Mouse (Mus musculus) liver, adult 2 months (tissue): ENCODE measurements around the gene Vav2. TPM values are rescaled to one million over a fixed set of nuclear protein-coding genes. Genes with fewer than 3 reads are reported as not detected.

Experiments used
- DNase-seq: peaks from one replicate; pipeline ENCODE4 v3.0.0-alpha.2; 2011; ENCODE audit warnings: low read depth, low spot score; ENCODE audit errors: extremely low read depth
- H3K27ac ChIP-seq: fragments of 200-500 bp; replicated peaks from 2 replicates; pipeline ENCODE4 v1.5.1; 2012; ENCODE audit warnings: low read depth, mild to moderate bottlenecking, control low read depth, inconsistent platforms, low read length; ENCODE audit not compliant: insufficient read depth
- H3K27me3 ChIP-seq: fragments of 200-500 bp; 2 replicates; pipeline ENCODE4 v1.6.1; 2012; ENCODE audit warnings: mild to moderate bottlenecking, moderate library complexity, low read length, inconsistent platforms; ENCODE audit not compliant: control insufficient read depth, insufficient read depth
- H3K36me3 ChIP-seq: fragments of 200-500 bp; 2 replicates; pipeline ENCODE4 v1.6.1; 2012; ENCODE audit warnings: low read length, inconsistent platforms; ENCODE audit not compliant: control insufficient read depth, insufficient read depth
- H3K4me1 ChIP-seq: fragments of 200-500 bp; 2 replicates; pipeline ENCODE4 v1.6.1; 2011; ENCODE audit warnings: low read length; ENCODE audit not compliant: control insufficient read depth, insufficient read depth
- H3K4me3 ChIP-seq: fragments of 200-500 bp; 2 replicates; pipeline ENCODE4 v1.5.1; 2011; ENCODE audit warnings: low read depth, mild to moderate bottlenecking, control low read depth, low read length, moderate library complexity; ENCODE audit not compliant: insufficient read depth
- H3K79me2 ChIP-seq: fragments of 200-500 bp; 2 replicates; pipeline ENCODE4 v1.6.1; 2012; ENCODE audit warnings: inconsistent platforms, mild to moderate bottlenecking, low read length, moderate library complexity; ENCODE audit not compliant: control insufficient read depth, insufficient read depth
- H3K9ac ChIP-seq: fragments of 200-500 bp; 2 replicates; pipeline ENCODE4 v1.6.1; 2012; ENCODE audit warnings: low read depth, mild to moderate bottlenecking, control low read depth, inconsistent platforms, low read length
- CTCF ChIP-seq: fragments of 200-500 bp; IDR thresholded peaks from 2 replicates; pipeline ENCODE4 v1.5.1; 2011; ENCODE audit warnings: low read depth, low read length, control low read depth
- POLR2A ChIP-seq: fragments of 200-500 bp; IDR thresholded peaks from 2 replicates; pipeline ENCODE4 v1.6.1; 2011; ENCODE audit warnings: low read length, control low read depth; ENCODE audit not compliant: insufficient read depth; ENCODE audit errors: extremely low read depth
- WGBS: fragments of 180-500 bp; shearing (Covaris S2); methylation state at CpG from one replicate; pipeline ENCODE4 v1.1.7; 2018; 5-methylcytosine and 5-hydroxymethylcytosine counted together
- polyA plus RNA-seq: library from polyadenylated mRNA; depleted of rRNA; stranded (reverse); fragments of >200 nt; gene quantifications from 2 replicates; pipeline ENCODE4 v1.2.3, GENCODE M21; 2012
- total RNA-seq: library from RNA; depleted of rRNA; stranded (reverse); fragments of >200 nt; gene quantifications from 2 replicates; pipeline ENCODE4 v1.2.3, GENCODE M21; 2014

Gene Vav2
- total and polyA plus RNA-seq, 2 experiments = 17.6 to 26.0 TPM

DNA sequence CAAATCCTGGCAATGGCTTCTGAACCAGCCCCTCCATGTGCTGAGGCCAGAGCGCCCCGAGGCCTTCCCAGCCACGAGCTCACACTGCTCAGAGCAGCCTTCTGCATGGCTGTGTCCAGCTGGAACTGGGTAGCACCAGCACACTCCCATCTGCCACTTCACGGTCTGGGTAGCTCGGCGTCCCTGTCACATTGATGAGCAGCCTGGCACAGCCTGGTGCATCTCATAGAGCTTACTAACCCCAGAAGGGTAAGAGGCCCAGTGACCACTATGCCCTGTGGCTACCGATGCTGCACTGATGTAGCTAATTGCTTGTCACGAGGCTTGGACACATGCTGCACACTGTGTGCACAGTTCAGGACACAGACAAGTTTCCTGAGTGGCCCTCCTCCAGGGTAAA lies 74.1 kb downstream of the Vav2 start:
- peaks cover 39% of the 10 kb centered on the region for H3K79me2 ChIP-seq
- H3K9ac ChIP-seq = no peak overlapping the region
- DNase-seq = no peak
- H3K27me3 ChIP-seq = no peaks in the 10 kb centered on the region
- no peak overlapping the region for H3K27ac ChIP-seq
- WGBS = 92% methylated on average over 8 of the region's 8 CpGs
- peaks cover 2% of the 10 kb centered on the region; the same call in 1 of the 2 replicates for H3K4me1 ChIP-seq
- H3K36me3 ChIP-seq = no peaks in the 10 kb centered on the region
- no peak overlapping the region for H3K4me3 ChIP-seq
- TF ChIP-seq POLR2A (no peak), CTCF (no peak)

- WGBS = 92% methylated on average over 5 of the region's 5 CpGs
- DNase-seq = peak; percentile 38
- Histone ChIP-seq H3K79me2 (peaks cover 49% of the 10 kb centered on the region), H3K9ac (no peak overlapping the region), H3K27ac (no peak overlapping the region), H3K4me1 (peaks cover 2% of the 10 kb centered on the region; the same call in 1 of the 2 replicates), H3K27me3 (no peaks in the 10 kb centered on the region), H3K4me3 (no peak overlapping the region), H3K36me3 (no peaks in the 10 kb centered on the region)
- TF ChIP-seq CTCF = no peak
- TF ChIP-seq POLR2A = no peak
These were observed 76.5 kb downstream of the Vav2 start for GRCm38 (mm10) chr2:27350371-27350770.

DNA sequence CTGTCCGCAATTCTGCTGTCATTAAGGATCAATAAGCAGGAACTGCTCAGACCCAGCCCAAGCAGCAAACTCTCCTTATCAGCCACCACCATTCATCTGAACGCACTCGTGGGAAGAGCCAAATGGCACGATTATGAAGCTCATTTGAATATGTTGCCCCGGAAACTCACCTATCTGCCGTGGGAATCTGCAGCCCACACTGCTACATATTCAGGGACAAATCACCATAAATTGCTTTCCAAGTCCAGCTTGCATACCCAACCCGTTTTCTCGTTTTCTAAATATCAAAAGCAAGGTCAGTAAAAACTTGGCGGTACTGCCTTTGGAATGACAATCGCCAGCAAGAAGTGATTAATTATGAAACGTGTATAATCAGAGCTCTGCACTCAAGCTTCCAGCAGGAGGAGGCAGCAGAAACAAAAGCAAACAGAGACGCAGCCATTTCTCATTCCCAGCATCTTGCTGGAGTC lies 82.8 kb downstream of the Vav2 start:
- Histone ChIP-seq H3K27me3 (no peaks in the 10 kb centered on the region), H3K79me2 (peaks cover 59% of the 10 kb centered on the region), H3K36me3 (no peaks in the 10 kb centered on the region), H3K27ac (no peak overlapping the region), H3K4me1 (no peaks in the 10 kb centered on the region), H3K4me3 (no peak overlapping the region), H3K9ac (no peak overlapping the region)
- DNase-seq = no peak
- no peak for TF ChIP-seq POLR2A
- 62% methylated on average over 12 of the region's 12 CpGs for whole genome bisulfite sequencing

DNA sequence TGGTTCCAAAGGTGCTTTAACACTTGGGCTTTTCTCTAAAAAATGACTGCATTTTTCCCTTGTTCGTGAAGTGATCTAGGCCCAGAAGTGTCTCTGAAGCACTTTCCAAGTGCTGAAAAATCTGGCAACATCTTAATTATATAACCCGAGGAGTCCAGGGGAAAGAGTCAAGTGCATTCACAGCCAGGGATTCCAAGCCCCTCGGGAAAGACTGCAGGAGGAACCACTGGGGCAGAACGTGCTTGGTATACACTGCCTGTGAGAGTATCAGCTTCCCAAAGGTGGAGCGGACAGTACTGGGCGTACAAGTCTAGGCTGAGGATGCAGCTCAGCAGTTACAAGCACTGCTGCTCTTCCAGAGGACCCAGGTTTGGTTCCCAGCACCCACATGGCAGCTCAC lies 86.2 kb downstream of the Vav2 start:
- no peak for TF ChIP-seq CTCF
- no peak for TF ChIP-seq POLR2A
- Histone ChIP-seq H3K4me1 (peaks cover 10% of the 10 kb centered on the region), H3K4me3 (no peak overlapping the region)

GRCm38 (mm10) chr2:27339051-27339450 lies 87.8 kb downstream of the Vav2 start:
- 67% methylated on average over 8 of the region's 8 CpGs for WGBS
- TF ChIP-seq CTCF (no peak), POLR2A (no peak)
- H3K4me1 ChIP-seq = peaks cover 10% of the 10 kb centered on the region
- no peak overlapping the region for H3K9ac ChIP-seq
- H3K36me3 ChIP-seq = no peaks in the 10 kb centered on the region
- no peaks in the 10 kb centered on the region for H3K27me3 ChIP-seq
- no peak for DNase-seq
- H3K27ac ChIP-seq = no peak overlapping the region
- peaks cover 48% of the 10 kb centered on the region for H3K79me2 ChIP-seq
- H3K4me3 ChIP-seq = no peak overlapping the region

More for the DNA sequence above, 86.2 kb downstream of the Vav2 start:
- Histone ChIP-seq H3K79me2 (peaks cover 51% of the 10 kb centered on the region), H3K27ac (no peak overlapping the region), H3K36me3 (no peaks in the 10 kb centered on the region), H3K9ac (no peak overlapping the region), H3K27me3 (no peaks in the 10 kb centered on the region)
- no peak for DNase-seq
- WGBS = 94% methylated on average over 6 of the region's 6 CpGs

DNA sequence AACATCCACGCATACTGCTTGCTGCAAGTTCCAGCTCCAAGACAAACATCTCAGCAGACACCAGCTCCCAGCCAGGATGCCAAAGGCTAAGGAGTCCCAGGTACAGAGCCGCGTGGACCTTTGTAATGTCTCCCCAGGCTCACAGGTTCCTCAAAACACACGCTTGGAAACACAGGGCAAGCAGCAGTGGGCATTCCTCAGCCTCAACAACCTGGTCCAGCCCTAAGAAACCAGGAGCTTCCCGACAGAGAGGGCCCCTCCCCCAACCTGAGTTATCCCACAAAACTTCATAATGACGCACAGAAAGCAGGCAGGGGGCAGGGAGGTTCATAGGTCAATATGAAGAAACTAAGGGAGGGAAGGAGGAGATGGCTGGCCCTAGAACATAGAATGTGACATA lies 89.6 kb downstream of the Vav2 start:
- WGBS = 59% methylated on average over 6 of the region's 6 CpGs
- Histone ChIP-seq H3K27me3 (no peaks in the 10 kb centered on the region), H3K79me2 (peaks cover 39% of the 10 kb centered on the region), H3K9ac (no peak overlapping the region), H3K36me3 (no peaks in the 10 kb centered on the region), H3K4me3 (no peak overlapping the region), H3K4me1 (peaks cover 10% of the 10 kb centered on the region), H3K27ac (no peak overlapping the region)
- DNase-seq = peak; percentile 36
- no peak for TF ChIP-seq POLR2A
- TF ChIP-seq CTCF = no peak
